Mouse (Mus musculus) intestine, postnatal 0 days (tissue): Measurements from ENCODE around the gene Htr2a. TPM values are rescaled to one million over a fixed set of nuclear protein-coding genes. Genes with fewer than 3 reads are reported as not detected.

Source experiments
- ATAC-seq: fragments of 200-750 bp; cut with Nextera tagmentation; 2 replicates; pipeline ENCODE4 v1.8.0; 2017; ENCODE audit warnings: mild to moderate bottlenecking, moderate TSS enrichment, moderate library complexity
- H3K27ac ChIP-seq: fragments of 300-500 bp; sonication (generic); 2 replicates; pipeline ENCODE4 v1.5.1; 2014; ENCODE audit warnings: mild to moderate bottlenecking, low read depth, low read length, moderate library complexity
- H3K27me3 ChIP-seq: fragments of 300-500 bp; sonication (generic); replicated peaks from 2 replicates; pipeline ENCODE4 v1.6.1; 2014; ENCODE audit warnings: low read length, mixed read lengths; ENCODE audit not compliant: control insufficient read depth, insufficient read depth
- H3K36me3 ChIP-seq: fragments of 300-500 bp; sonication (generic); 2 replicates; pipeline ENCODE4 v1.6.1; 2014; ENCODE audit warnings: mild to moderate bottlenecking, moderate library complexity; ENCODE audit not compliant: control insufficient read depth, insufficient read depth
- H3K4me1 ChIP-seq: fragments of 300-500 bp; sonication (generic); replicated peaks from 2 replicates; pipeline ENCODE4 v1.6.1; 2014; ENCODE audit warnings: antibody characterized with exemption, low read length, mixed read lengths; ENCODE audit not compliant: control insufficient read depth, insufficient read depth
- H3K4me2 ChIP-seq: fragments of 300-500 bp; sonication (generic); replicated peaks from 2 replicates; pipeline ENCODE4 v1.6.1; 2014; ENCODE audit warnings: low read depth, mild to moderate bottlenecking, moderate library complexity
- H3K4me3 ChIP-seq: fragments of 300-500 bp; sonication (generic); 2 replicates; pipeline ENCODE4 v1.5.1; 2014; ENCODE audit warnings: low read depth, low read length
- H3K9ac ChIP-seq: fragments of 300-500 bp; sonication (generic); 2 replicates; pipeline ENCODE4 v1.6.1; 2014; ENCODE audit warnings: mild to moderate bottlenecking, low read depth, low read length
- H3K9me3 ChIP-seq: fragments of 300-500 bp; sonication (generic); 2 replicates; pipeline ENCODE4 v1.6.1; 2016; ENCODE audit warnings: mixed run types; ENCODE audit not compliant: control insufficient read depth
- CTCF ChIP-seq: sonication (generic); IDR thresholded peaks from 2 replicates; pipeline ENCODE4 v1.5.1; 2016; ENCODE audit warnings: low read depth, mild to moderate bottlenecking, control low read depth, antibody characterized with exemption, moderate library complexity
- WGBS: fragments of 180-500 bp; shearing (Covaris S2); extraction: QIAGEN DNeasy Blood & Tissue Kit; methylation state at CpG from one replicate; pipeline ENCODE4 v1.1.7; 2014; 5-methylcytosine and 5-hydroxymethylcytosine counted together
- polyA plus RNA-seq: library from polyadenylated mRNA; unstranded; fragments of >200 nt; fragmentation: Nextera tagmentation; extraction: Ambion mirVana; gene quantifications from 2 replicates; pipeline ENCODE4 v1.2.1, GENCODE M21; 2015

The Htr2a gene
- polyA plus RNA-seq, 1 experiment from 2014 or later: 0.17 TPM

DNA sequence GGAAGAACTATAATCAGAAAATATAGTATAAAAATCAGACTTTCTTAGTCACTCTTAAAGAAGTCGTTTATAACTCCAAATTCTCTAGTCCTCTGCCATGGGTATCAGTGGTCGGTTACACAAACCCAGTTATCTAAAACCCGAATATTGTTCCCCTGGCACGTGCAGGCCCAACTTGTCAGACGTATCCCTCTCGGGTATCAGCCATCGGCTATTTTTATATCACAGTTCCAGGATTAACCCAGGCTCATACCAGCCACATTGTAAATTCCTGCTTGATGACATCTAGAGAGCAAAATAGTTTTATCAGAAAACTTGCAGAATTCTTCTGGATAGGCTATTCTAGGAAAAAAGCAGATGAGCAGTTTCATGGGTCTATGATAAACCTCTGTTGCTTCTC lies 16.6 kb downstream of the Htr2a start:
- no peaks in the 10 kb centered on the region for H3K4me1 ChIP-seq
- WGBS: 61% methylated on average over 7 of the region's 7 CpGs
- H3K4me2 ChIP-seq: no peak overlapping the region
- H3K4me3 ChIP-seq: no peak overlapping the region
- H3K27me3 ChIP-seq: no peaks in the 10 kb centered on the region
- H3K27ac ChIP-seq: no peak overlapping the region
- H3K9ac ChIP-seq: no peak overlapping the region
- no peak for TF ChIP-seq CTCF
- no peak for ATAC-seq
- H3K36me3 ChIP-seq: no peaks in the 10 kb centered on the region
- H3K9me3 ChIP-seq: no peaks in the 10 kb centered on the region

DNA sequence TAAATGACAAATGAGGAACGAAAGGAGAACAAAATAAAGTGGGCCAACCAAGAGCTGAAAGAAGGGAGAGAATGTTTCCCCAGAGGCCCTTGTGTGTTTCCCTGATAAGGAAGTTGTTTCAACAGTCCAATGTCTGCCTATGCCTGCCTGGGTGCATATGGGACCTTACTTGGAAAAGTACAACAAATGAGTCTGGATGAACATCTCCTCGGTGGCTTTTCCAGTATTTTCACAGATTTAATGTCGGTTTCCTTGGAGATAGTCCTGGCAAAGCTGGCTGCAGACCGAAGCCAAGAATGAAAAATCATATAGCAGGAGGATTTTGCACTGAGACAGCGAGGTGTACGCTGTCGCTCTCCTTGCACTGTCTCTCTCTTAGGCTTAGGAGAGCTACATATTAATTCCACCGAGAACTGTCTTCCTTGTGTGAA lies 18.8 kb downstream of the Htr2a start:
- H3K4me3 ChIP-seq: no peak overlapping the region
- 71% methylated on average over 8 of the region's 8 CpGs for WGBS
- H3K9ac ChIP-seq: no peak overlapping the region
- no peaks in the 10 kb centered on the region for H3K9me3 ChIP-seq
- H3K27ac ChIP-seq: no peak overlapping the region
- no peaks in the 10 kb centered on the region for H3K27me3 ChIP-seq
- no peak overlapping the region for H3K4me2 ChIP-seq
- H3K4me1 ChIP-seq: no peaks in the 10 kb centered on the region
- no peak for ATAC-seq
- no peaks in the 10 kb centered on the region for H3K36me3 ChIP-seq
- TF ChIP-seq CTCF: no peak

DNA sequence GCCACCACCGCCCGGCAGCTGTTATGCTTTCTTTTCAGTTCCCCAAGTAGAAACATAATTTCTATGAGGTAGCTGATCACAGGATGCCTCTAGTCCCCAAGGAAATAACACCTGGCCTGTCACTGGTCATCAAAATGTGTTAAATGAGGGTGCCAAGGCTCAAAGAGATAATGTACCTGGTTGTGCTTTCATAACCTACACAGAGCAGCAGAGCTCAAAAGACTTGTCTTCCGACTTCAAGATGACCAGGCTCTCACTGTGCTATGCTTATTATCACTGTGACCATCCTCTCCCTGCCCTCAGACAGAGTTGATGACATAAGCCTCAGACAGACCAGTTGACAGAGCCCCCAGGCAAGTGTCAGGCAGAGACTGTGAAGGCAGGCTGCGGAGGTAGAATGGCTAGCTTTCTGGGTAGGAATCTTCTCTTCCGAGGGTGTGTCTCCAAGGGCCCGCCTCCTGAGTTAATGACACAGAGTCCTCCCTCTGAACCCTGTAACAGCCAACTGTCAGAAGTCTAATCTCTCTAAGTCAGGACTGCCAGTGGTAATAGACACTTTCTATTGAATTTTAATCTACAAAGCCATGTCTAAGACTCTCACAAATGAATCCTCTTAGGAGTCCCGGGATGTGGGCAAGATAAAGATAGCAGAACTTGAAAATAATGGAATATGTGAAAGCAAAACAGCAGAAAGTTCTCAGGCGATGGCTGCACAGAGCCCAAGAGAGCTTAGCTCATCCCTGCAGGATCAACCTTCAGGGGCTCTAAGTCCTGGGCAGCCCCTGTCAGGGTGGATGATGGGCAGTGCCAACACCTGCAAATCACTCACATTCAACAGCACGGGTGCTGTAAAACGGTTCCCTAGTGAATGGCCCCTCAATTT lies 31.7 kb downstream of the Htr2a start:
- TF ChIP-seq CTCF: no peak
- no peaks in the 10 kb centered on the region for H3K4me1 ChIP-seq
- no peak overlapping the region for H3K4me3 ChIP-seq
- peak; percentile 57 for ATAC-seq
- no peak overlapping the region for H3K27ac ChIP-seq
- no peak overlapping the region for H3K9ac ChIP-seq
- no peaks in the 10 kb centered on the region for H3K9me3 ChIP-seq
- WGBS: 59% methylated on average over 10 of the region's 10 CpGs
- H3K27me3 ChIP-seq: no peaks in the 10 kb centered on the region
- H3K36me3 ChIP-seq: no peaks in the 10 kb centered on the region
- no peak overlapping the region for H3K4me2 ChIP-seq

DNA sequence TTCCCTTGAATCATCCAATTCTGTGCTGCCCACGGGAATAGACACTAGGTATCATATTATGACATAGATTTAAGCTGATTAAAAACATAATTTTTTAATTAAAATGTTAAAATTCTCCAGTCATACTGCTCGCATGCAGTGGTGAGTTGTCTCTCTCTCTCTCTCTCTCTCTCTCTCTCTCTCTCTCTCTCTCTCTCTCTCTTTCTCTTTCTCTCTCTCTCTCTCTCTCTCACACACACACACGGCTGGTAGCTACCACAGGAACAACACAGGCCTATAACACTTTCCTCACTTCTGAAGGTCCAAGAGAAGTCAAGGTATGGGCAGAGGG lies 32.3 kb downstream of the Htr2a start:
- ATAC-seq: no peak
- Histone ChIP-seq H3K9ac (no peak overlapping the region), H3K4me3 (no peak overlapping the region), H3K9me3 (no peaks in the 10 kb centered on the region), H3K36me3 (no peaks in the 10 kb centered on the region), H3K27ac (no peak overlapping the region), H3K27me3 (no peaks in the 10 kb centered on the region), H3K4me1 (no peaks in the 10 kb centered on the region), H3K4me2 (no peak overlapping the region)
- no peak for TF ChIP-seq CTCF
- 75% methylated on average over 3 of the region's 3 CpGs for WGBS

DNA sequence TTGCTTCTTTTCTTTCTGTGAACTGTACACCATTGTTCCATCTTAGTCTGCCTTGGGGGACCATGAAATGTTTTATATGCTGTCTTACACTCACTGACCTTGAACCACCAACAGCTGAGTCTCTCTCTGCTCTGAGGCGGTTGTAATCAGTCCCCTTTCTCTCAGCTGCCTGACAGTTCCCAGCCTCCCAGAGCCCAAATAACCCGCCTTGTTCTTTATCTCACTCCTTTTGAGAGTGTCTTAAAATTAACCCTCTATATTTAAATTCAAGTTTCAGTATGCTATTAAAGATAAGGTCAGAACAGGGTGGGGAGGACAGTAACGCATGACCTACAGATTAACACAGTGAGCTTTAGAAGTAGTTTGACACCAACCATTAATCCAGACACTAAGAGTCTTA lies 32.9 kb downstream of the Htr2a start:
- no peaks in the 10 kb centered on the region for H3K4me1 ChIP-seq
- no peak for TF ChIP-seq CTCF
- H3K27me3 ChIP-seq: no peaks in the 10 kb centered on the region
- H3K36me3 ChIP-seq: no peaks in the 10 kb centered on the region
- no peaks in the 10 kb centered on the region for H3K9me3 ChIP-seq
- H3K9ac ChIP-seq: no peak overlapping the region
- WGBS: 63% methylated on average over 3 of the region's 3 CpGs
- no peak overlapping the region for H3K27ac ChIP-seq
- no peak overlapping the region for H3K4me2 ChIP-seq
- H3K4me3 ChIP-seq: no peak overlapping the region
- ATAC-seq: no peak

DNA sequence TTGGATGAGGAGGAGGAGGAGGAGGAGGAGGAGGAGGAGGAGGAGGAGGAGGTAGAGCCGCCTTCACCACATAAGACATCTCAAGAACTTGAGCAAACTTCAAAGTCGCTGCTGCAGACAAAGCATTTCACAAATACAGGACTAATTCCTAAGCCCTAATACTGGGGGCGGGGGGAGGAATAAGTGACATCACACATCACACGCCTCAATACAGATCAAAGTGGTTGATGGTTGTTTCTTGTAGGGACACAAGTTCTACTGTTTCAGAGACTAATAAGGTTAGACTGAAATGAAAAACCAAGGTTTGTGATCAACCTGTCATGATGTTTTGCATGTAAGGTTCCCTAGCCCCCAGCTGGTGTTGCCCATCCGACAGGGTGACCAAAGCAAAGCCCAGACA lies 39.2 kb downstream of the Htr2a start:
- no peak for ATAC-seq
- H3K36me3 ChIP-seq: no peaks in the 10 kb centered on the region
- no peak for TF ChIP-seq CTCF
- H3K9ac ChIP-seq: no peak overlapping the region
- H3K27me3 ChIP-seq: no peaks in the 10 kb centered on the region
- no peak overlapping the region for H3K4me3 ChIP-seq
- no peaks in the 10 kb centered on the region for H3K9me3 ChIP-seq
- no peak overlapping the region for H3K27ac ChIP-seq
- no peaks in the 10 kb centered on the region for H3K4me1 ChIP-seq
- H3K4me2 ChIP-seq: no peak overlapping the region
- WGBS: 77% methylated on average over 5 of the region's 5 CpGs
